21 mouse cellular contexts compared by ENCODE assay signal in the genomic region with DNA sequence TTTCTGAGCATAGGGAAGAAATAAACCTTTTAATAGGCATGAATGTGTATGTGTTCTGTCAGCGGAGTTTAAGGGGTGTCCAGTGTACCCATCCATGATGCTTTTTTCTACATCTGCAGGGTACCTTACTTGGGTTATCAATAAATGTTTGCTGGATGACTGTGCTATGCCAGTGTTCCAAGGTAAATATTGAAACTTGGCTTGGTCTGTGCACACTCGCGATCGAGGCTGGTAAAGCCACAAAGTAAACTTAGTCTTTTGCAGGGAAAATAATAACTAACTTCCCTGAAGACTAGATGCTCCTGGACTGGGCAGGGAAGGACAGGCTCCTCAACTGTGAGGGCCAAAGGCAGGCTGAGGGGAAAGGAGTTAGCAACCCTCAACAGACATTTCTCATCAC. TPM values are rescaled to one million over a fixed set of nuclear protein-coding genes. Genes with fewer than 3 reads are reported as not detected.
"Had no signal": no experiment of that assay in that cellular context is flagged by ENCODE, and none has a peak within 500 bp of the region (broad histone marks: within the 10 kb centered on the region; RNA-seq: fewer than 3 reads in every experiment).

No protein-coding gene starts in this region.

- H3K9me3 ChIP-seq: megakaryocyte, embryonic 14.5 days; midbrain, embryonic 13.5 days; midbrain, embryonic 15.5 days; neural tube, embryonic 13.5 days; neural tube, embryonic 15.5 days had no signal

- H3K4me1 ChIP-seq: midbrain, embryonic 13.5 days; midbrain, embryonic 15.5 days; neural tube, embryonic 13.5 days had no signal

- DNase-seq: lung, postnatal 10 days; lung, postnatal 36 days; retina, postnatal 1 day; right cerebral cortex, adult 18-20 months; right cerebral cortex, postnatal 25 days; right cerebral cortex, postnatal 4 days; spleen, adult 18-20 months; thymus, adult 18-20 months; thymus, postnatal 14 days; thymus, postnatal 36 days had no signal

- H3K4me2 ChIP-seq: lung, embryonic 14.5 days; midbrain, embryonic 11.5 days; midbrain, embryonic 13.5 days; midbrain, embryonic 15.5 days; neural tube, embryonic 13.5 days; neural tube, embryonic 15.5 days had no signal

- H3K4me3 ChIP-seq: megakaryocyte, embryonic 14.5 days; midbrain, embryonic 13.5 days; midbrain, embryonic 15.5 days; myocyte; neural tube, embryonic 13.5 days; neural tube, embryonic 15.5 days had no signal

- H3K27me3 ChIP-seq: megakaryocyte, embryonic 14.5 days; midbrain, embryonic 13.5 days; midbrain, embryonic 15.5 days; neural tube, embryonic 13.5 days; neural tube, embryonic 15.5 days had no signal

- H3K27ac ChIP-seq: liver, embryonic 14.5 days; macrophage; midbrain, embryonic 13.5 days; midbrain, embryonic 15.5 days; neural tube, embryonic 13.5 days; neural tube, embryonic 15.5 days had no signal

- H3K9ac ChIP-seq: liver, embryonic 14.5 days; lung, embryonic 14.5 days; midbrain, embryonic 13.5 days; midbrain, embryonic 15.5 days; neural tube, embryonic 13.5 days; neural tube, embryonic 15.5 days had no signal

- ATAC-seq: midbrain, embryonic 13.5 days; midbrain, embryonic 15.5 days had no signal

RNA-seq across cellular contexts. Expression of a gene that starts 18.6 kb away (rescaled TPM):
- polyA plus RNA-seq: myocyte; neural tube, embryonic 11.5 days had no signal
